Mouse (Mus musculus): ENCODE data around the gene Tenm3. TPM values are rescaled to one million over a fixed set of nuclear protein-coding genes. Genes with fewer than 3 reads are reported as not detected.

Gene Tenm3
- polyA plus RNA-seq, 1 experiment, result 18.2 TPM

DNA sequence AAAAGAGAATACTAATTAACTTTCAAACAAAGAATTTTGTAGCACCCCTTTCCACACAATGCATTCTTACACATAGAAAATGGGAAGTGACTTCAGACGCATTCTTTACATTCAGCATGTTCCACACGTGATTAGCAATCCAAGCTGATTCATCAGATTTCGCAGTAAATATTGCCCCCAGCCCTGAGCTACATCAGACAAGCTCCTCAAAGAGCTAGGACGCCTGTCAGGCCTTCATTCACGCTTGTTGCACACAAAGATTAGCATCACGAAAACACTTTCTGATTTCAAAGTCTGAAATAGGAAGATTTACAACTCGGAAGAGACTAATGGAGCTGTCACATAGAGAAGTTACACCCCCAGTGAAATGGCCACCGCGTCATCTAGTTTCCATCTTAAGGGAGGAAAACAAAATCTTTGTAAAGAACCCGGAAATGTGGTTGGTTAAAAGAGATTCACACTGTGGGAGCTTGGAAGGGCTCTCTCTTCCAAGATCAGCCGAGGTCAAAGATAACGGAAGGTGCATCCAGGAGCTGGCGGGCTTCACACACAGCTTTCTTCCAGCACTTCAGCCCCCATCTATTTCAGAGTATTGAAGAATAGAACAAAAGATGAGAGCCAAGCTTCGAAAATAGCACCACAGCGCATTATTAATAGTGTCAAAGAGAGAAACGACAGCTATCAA is 406.1 kb downstream of the Tenm3 start:
- H3ac ChIP-seq (ENCODE audit: control insufficient read depth, insufficient read length, low read depth), result no peak overlapping the region
- H3K36me3 ChIP-seq (ENCODE audit: control insufficient read depth, insufficient read depth), result no peaks in the 10 kb centered on the region
- H3K27me3 ChIP-seq (ENCODE audit: control insufficient read depth, insufficient read depth, insufficient read length), result no peaks in the 10 kb centered on the region
- H3K79me3 ChIP-seq (ENCODE audit: low read depth), result no peaks in the 10 kb centered on the region
- no peak overlapping the region for H3K4me3 ChIP-seq (ENCODE audit: insufficient read depth, poor library complexity, severe bottlenecking)
- no peaks in the 10 kb centered on the region for H3K79me2 ChIP-seq (ENCODE audit: control insufficient read depth, insufficient read depth)
- TF ChIP-seq MYOD1 (IDR thresholded peaks at IDR 0.05; ENCODE audit: control insufficient read depth, insufficient read length, low read depth), result no peak
- no peak for TF ChIP-seq MYOG (IDR thresholded peaks at IDR 0.05; ENCODE audit: control insufficient read depth, extremely low read depth, insufficient read length)
- TF ChIP-seq FOSL1 (IDR thresholded peaks at IDR 0.05; ENCODE audit: insufficient read depth, low read length, poor library complexity, severe bottlenecking), result no peak
- no peak for TF ChIP-seq CTCF (IDR thresholded peaks at IDR 0.05; ENCODE audit: control insufficient read depth, insufficient read depth, insufficient read length)
- no peak for TF ChIP-seq USF1 (IDR thresholded peaks at IDR 0.05; ENCODE audit: low read depth)
- no peak for TF ChIP-seq CEBPB (IDR thresholded peaks at IDR 0.05; ENCODE audit: low read depth)
- no peak for TF ChIP-seq MAX (IDR thresholded peaks at IDR 0.05)

DNA sequence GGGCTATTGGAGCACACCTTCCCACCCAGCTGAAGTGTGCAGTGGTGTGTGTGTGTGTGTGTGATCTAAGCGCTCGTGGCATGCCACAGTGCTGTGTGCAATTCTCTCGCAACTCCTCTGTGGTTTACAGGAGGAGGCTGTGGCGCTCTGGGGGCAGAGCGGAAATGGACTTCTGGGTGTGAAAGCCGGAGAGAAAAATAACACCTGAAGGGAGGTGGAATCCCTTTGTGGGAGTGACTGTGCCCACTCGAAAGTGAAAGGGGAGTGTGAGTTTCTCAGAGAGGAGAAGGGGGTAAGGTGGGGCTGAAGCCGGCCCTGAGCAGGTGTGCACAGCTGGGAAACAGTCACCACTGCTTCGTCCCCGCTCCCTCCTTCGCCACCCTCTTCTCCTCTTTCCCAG is 418.6 kb downstream of the Tenm3 start:
- H3ac ChIP-seq (ENCODE audit: control insufficient read depth, insufficient read length, low read depth), result no peak overlapping the region
- H3K36me3 ChIP-seq (ENCODE audit: control insufficient read depth, insufficient read depth), result no peaks in the 10 kb centered on the region

DNA sequence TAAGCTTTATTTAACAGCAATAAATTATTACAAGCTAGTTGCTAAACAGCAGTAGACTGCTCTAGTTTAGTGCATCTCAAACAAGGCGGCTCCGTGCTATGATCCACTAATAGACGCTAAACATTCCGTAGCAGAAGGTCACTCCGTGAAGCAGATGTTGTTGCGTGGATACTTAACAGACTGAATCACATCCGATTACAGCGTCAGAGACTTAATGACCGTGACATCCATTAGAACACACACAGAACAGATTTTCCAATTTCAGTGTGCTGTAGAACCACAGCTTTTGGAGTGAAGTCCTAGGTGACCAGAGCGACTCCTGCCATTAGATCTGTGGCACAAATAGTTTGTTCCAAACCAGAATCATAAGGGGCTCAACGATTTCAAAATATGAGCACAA is 426.0 kb downstream of the Tenm3 start:
- H3ac ChIP-seq (ENCODE audit: control insufficient read depth, insufficient read length, low read depth), result no peak overlapping the region
- no peaks in the 10 kb centered on the region for H3K79me2 ChIP-seq (ENCODE audit: control insufficient read depth, insufficient read depth)
- H3K27me3 ChIP-seq (ENCODE audit: control insufficient read depth, insufficient read depth, insufficient read length), result no peaks in the 10 kb centered on the region
- no peaks in the 10 kb centered on the region for H3K79me3 ChIP-seq (ENCODE audit: low read depth)
- H3K36me3 ChIP-seq (ENCODE audit: control insufficient read depth, insufficient read depth), result no peaks in the 10 kb centered on the region
- H3K4me3 ChIP-seq (ENCODE audit: insufficient read depth, poor library complexity, severe bottlenecking), result no peak overlapping the region
- no peak for TF ChIP-seq FOSL1 (IDR thresholded peaks at IDR 0.05; ENCODE audit: insufficient read depth, low read length, poor library complexity, severe bottlenecking)
- no peak for TF ChIP-seq CEBPB (IDR thresholded peaks at IDR 0.05; ENCODE audit: low read depth)
- TF ChIP-seq USF1 (IDR thresholded peaks at IDR 0.05; ENCODE audit: low read depth), result no peak
- TF ChIP-seq MYOG (IDR thresholded peaks at IDR 0.05; ENCODE audit: control insufficient read depth, extremely low read depth, insufficient read length), result no peak
- no peak for TF ChIP-seq CTCF (IDR thresholded peaks at IDR 0.05; ENCODE audit: control insufficient read depth, insufficient read depth, insufficient read length)
- no peak for TF ChIP-seq MYOD1 (IDR thresholded peaks at IDR 0.05; ENCODE audit: control insufficient read depth, insufficient read length, low read depth)

More for the DNA sequence above, 418.6 kb downstream of the Tenm3 start:
- Histone ChIP-seq H3K79me3 (ENCODE audit: low read depth) (no peaks in the 10 kb centered on the region), H3K4me3 (ENCODE audit: insufficient read depth, poor library complexity, severe bottlenecking) (no peak overlapping the region), H3K27me3 (ENCODE audit: control insufficient read depth, insufficient read depth, insufficient read length) (no peaks in the 10 kb centered on the region), H3K79me2 (ENCODE audit: control insufficient read depth, insufficient read depth) (no peaks in the 10 kb centered on the region)
- TF ChIP-seq USF1 (IDR thresholded peaks at IDR 0.05; ENCODE audit: low read depth) (no peak), MAX (IDR thresholded peaks at IDR 0.05) (no peak), MYOG (IDR thresholded peaks at IDR 0.05; ENCODE audit: control insufficient read depth, extremely low read depth, insufficient read length) (no peak), FOSL1 (IDR thresholded peaks at IDR 0.05; ENCODE audit: insufficient read depth, low read length, poor library complexity, severe bottlenecking) (no peak), MYOD1 (IDR thresholded peaks at IDR 0.05; ENCODE audit: control insufficient read depth, insufficient read length, low read depth) (no peak), CEBPB (IDR thresholded peaks at IDR 0.05; ENCODE audit: low read depth) (no peak), CTCF (IDR thresholded peaks at IDR 0.05; ENCODE audit: control insufficient read depth, insufficient read depth, insufficient read length) (no peak)

DNA sequence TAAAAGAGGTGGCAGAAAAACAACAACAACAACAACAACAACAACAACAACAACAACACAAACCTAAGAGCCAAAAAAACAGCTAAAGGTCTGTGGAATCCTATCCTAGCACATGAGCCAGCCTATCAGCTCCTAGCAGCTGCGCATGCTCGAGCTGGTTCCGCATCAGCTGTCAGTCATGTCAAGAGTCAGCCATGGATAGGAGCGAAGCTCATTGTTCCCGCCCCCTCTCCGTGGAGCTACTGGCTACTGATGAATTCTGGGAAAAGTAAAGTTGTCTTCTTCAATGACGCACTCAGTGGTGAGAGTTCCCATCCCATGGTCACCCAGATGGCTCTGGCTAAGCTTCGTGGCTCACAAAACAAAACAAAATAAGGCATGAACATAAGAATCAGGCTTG is 432.8 kb downstream of the Tenm3 start:
- Histone ChIP-seq H3K79me2 (ENCODE audit: control insufficient read depth, insufficient read depth) (no peaks in the 10 kb centered on the region), H3K79me3 (ENCODE audit: low read depth) (no peaks in the 10 kb centered on the region), H3K27me3 (ENCODE audit: control insufficient read depth, insufficient read depth, insufficient read length) (no peaks in the 10 kb centered on the region), H3ac (ENCODE audit: control insufficient read depth, insufficient read length, low read depth) (no peak overlapping the region), H3K36me3 (ENCODE audit: control insufficient read depth, insufficient read depth) (no peaks in the 10 kb centered on the region), H3K4me3 (ENCODE audit: insufficient read depth, poor library complexity, severe bottlenecking) (no peak overlapping the region)
- TF ChIP-seq CTCF (IDR thresholded peaks at IDR 0.05; ENCODE audit: control insufficient read depth, insufficient read depth, insufficient read length) (no peak), MAX (IDR thresholded peaks at IDR 0.05) (no peak), CEBPB (IDR thresholded peaks at IDR 0.05; ENCODE audit: low read depth) (no peak)

DNA sequence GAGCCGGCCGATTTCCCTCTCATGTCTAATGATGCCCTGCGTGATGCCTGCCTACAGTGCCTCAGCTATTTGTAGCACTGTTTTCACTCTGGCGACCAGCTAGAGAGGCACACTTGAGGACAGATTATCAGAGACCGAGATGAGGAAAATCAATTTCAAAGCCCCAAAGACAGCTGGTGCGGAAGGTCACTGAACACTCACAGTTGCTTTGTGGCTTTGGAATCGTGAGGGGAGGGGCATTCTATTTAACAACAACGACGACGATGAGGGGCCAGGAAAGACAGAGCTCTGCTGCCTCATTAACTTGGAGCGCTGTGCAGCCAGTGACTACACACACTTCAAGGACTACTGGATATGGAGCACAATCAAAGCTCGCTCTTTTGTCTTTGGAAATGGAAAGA is 443.2 kb downstream of the Tenm3 start:
- Histone ChIP-seq H3ac (ENCODE audit: control insufficient read depth, insufficient read length, low read depth) (no peak overlapping the region), H3K4me3 (ENCODE audit: insufficient read depth, poor library complexity, severe bottlenecking) (no peak overlapping the region), H3K79me2 (ENCODE audit: control insufficient read depth, insufficient read depth) (no peaks in the 10 kb centered on the region), H3K36me3 (ENCODE audit: control insufficient read depth, insufficient read depth) (no peaks in the 10 kb centered on the region), H3K79me3 (ENCODE audit: low read depth) (no peaks in the 10 kb centered on the region), H3K27me3 (ENCODE audit: control insufficient read depth, insufficient read depth, insufficient read length) (no peaks in the 10 kb centered on the region)
- TF ChIP-seq MYOD1 (IDR thresholded peaks at IDR 0.05; ENCODE audit: control insufficient read depth, insufficient read length, low read depth), result no peak
- no peak for TF ChIP-seq MYOG (IDR thresholded peaks at IDR 0.05; ENCODE audit: control insufficient read depth, extremely low read depth, insufficient read length)
- no peak for TF ChIP-seq FOSL1 (IDR thresholded peaks at IDR 0.05; ENCODE audit: insufficient read depth, low read length, poor library complexity, severe bottlenecking)
- no peak for TF ChIP-seq MAX (IDR thresholded peaks at IDR 0.05)
- TF ChIP-seq USF1 (IDR thresholded peaks at IDR 0.05; ENCODE audit: low read depth), result no peak
- TF ChIP-seq CTCF (IDR thresholded peaks at IDR 0.05; ENCODE audit: control insufficient read depth, insufficient read depth, insufficient read length), result no peak
- no peak for TF ChIP-seq CEBPB (IDR thresholded peaks at IDR 0.05; ENCODE audit: low read depth)

DNA sequence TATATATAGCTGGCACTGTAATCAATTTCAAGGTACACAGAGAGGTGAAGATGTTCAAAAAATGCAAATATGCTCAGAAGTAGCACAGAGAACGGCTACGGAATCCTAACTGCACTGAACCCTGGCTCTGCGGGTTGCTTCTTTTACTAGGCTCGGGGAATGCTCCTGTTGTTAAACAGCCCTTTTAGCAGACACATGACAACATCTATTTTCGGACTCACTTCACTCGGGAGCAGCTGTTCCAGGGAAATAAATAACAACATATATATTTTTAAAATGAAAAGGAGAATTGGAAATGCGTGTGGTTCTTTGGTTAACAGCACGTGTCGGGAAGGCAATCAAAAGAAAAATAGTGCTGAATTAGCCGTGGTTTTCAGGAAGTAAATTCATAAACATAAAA is 457.9 kb downstream of the Tenm3 start:
- no peak overlapping the region for H3K4me3 ChIP-seq (ENCODE audit: insufficient read depth, poor library complexity, severe bottlenecking)
- H3K27me3 ChIP-seq (ENCODE audit: control insufficient read depth, insufficient read depth, insufficient read length), result no peaks in the 10 kb centered on the region
- no peak overlapping the region for H3ac ChIP-seq (ENCODE audit: control insufficient read depth, insufficient read length, low read depth)
- no peak for TF ChIP-seq FOSL1 (IDR thresholded peaks at IDR 0.05; ENCODE audit: insufficient read depth, low read length, poor library complexity, severe bottlenecking)
- H3K79me3 ChIP-seq (ENCODE audit: low read depth), result no peaks in the 10 kb centered on the region
- H3K36me3 ChIP-seq (ENCODE audit: control insufficient read depth, insufficient read depth), result no peaks in the 10 kb centered on the region
- no peaks in the 10 kb centered on the region for H3K79me2 ChIP-seq (ENCODE audit: control insufficient read depth, insufficient read depth)
